Mouse (Mus musculus) lung, postnatal 0 days (tissue): ENCODE measurements around the gene Rdm1.
"Not testable (repeated sequence)": the region's sequence is repeated elsewhere in the genome, so short reads cannot be mapped to it uniquely, and the experiment has no call there.

Experiments used
- CTCF ChIP-seq: IDR thresholded peaks from 2 replicates; pipeline ENCODE4 v1.5.1; 2016; ENCODE audit warnings: antibody characterized with exemption, mild to moderate bottlenecking
- EP300 ChIP-seq: IDR thresholded peaks from 2 replicates; pipeline ENCODE4 v1.6.1; 2016; ENCODE audit warnings: antibody characterized with exemption, mild to moderate bottlenecking, control low read depth

- TF ChIP-seq EP300, CTCF: not testable (repeated sequence)
Observed at GRCm38 (mm10) chr11:101645043-101645410, 18.0 kb downstream of the Rdm1 start.
